ENCODE assay signal across 8 mouse cellular contexts in the genomic region with DNA sequence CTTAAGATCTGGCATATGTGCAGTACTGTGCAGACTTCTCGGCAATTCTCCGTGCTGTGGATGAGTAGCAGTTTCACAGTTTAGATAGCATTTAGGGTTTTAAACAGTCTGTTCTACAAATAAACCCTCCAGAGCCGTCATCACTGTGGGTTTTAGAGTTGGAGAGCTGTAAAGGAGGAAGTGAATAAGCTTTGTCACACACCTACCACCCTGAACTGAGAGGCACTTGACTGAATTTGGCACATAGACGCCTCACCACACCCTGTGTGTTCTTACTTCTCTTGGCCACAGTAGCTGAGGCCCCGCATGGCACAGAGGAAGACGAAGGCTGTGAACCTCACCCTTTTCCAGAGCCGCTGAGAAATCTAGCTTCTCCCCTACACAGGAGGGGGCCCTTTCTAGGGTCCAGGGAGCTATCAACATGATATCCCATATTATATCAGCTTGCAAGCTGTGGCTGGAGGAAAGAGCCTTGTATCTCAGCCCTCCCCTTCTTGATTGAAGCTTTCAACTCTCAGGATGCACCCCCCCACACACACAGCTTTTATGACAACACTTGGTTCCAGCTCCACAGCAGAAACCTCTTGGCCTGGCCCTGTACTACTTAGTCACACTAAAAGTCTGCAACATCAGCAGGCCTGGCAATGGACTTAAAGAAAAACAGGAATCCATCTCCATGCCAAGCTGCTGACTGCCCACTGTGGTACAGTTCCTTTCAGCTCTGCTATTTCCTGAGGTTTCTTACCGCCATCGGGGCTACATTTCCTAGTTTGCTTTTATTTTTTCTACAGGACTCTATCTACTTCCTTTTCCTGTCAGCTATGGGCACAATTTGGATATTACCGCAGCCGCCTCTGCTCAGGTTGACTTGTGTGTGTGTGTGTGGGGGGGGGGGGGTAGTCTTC. TPM values are rescaled to one million over a fixed set of nuclear protein-coding genes. Genes with fewer than 3 reads are reported as not detected.
DNase-seq lines count a peak whose midpoint lies in the region; ATAC-seq lines count a peak whose summit lies in the region.

No protein-coding gene starts in this region.

- peak; percentile 48 for ATAC-seq in erythroid progenitor cell, adult 5-6 weeks (replicated peaks; ENCODE audit: low FRiP score, poor library complexity, severe bottlenecking)

- intact Hi-C loops in left cerebral cortex, postnatal 25 days (cut with DNase I): no loop called here

- peak; percentile 15 for DNase-seq in adrenal gland, postnatal 14 days
- no peak for DNase-seq in adrenal gland, adult 18-20 months (ENCODE audit: low spot score in 2 of 2)
- peak; percentile 23 for DNase-seq in 3T3-L1 (ENCODE audit: low read depth, low spot score)
- peak; percentile 49 to 93 for DNase-seq in left cerebral cortex, postnatal 25 days (ENCODE audit: low spot score in 2 of 2)
- DNase-seq in naive thymus-derived CD4-positive, alpha-beta T cell, adult 2 months (ENCODE audit: low read depth): peak; percentile 76
- peak; percentile 70 for DNase-seq in thymus, postnatal 25 days
- no peak for DNase-seq in embryo, embryonic 9.5 days (ENCODE audit: extremely low spot score)

RNA-seq across cellular contexts. Expression of gene Man1a, which starts 35.9 kb away (rescaled TPM):
- total RNA-seq in adrenal gland, postnatal 14 days (2021): 80.7 and 83.5 TPM in 2 replicates
- total RNA-seq in adrenal gland, adult 18-20 months (2021): 100 to 1,000 TPM in 1 of 2 experiments, 10 to 100 TPM in 1; 21.8 to 204 TPM
- total RNA-seq in erythroid progenitor cell, adult 5-6 weeks (2015; ENCODE audit: low replicate concordance): 86.9 and 121 TPM in 2 replicates
- total RNA-seq in erythroid progenitor cell, adult 5-6 weeks (2017; ENCODE audit: low replicate concordance): 92.8 and 112 TPM in 2 replicates
- 10 to 100 TPM; 27.7 to 28.4 TPM for total RNA-seq in left cerebral cortex, postnatal 25 days (2021)

Comparison
In these comparisons a context has a peak if more than half of its experiments do, and no peak if none do; other contexts are left out.
1. DNase-seq: peak in adrenal gland, postnatal 14 days (single experiment), 3T3-L1 (single experiment), left cerebral cortex, postnatal 25 days (2 of 2), naive thymus-derived CD4-positive, alpha-beta T cell, adult 2 months (single experiment) and thymus, postnatal 25 days (single experiment); none in adrenal gland, adult 18-20 months (0 of 2) and embryo, embryonic 9.5 days (single experiment).